In genomic region chr1:155656321-155656720, GRCm38 (mm10) we compare ENCODE assay signal across 25 mouse cellular contexts.
"Had no signal": no experiment of that assay in that cellular context is flagged by ENCODE, and none has a peak within 500 bp of the region (broad histone marks: within the 10 kb centered on the region; RNA-seq: fewer than 3 reads in every experiment).

No protein-coding gene starts in this region.

- H3K4me3 ChIP-seq: gastrocnemius, adult 2 months; heart, embryonic 10.5 days; heart, embryonic 12.5 days; hindbrain, embryonic 10.5 days; hindbrain, embryonic 12.5 days; intestine, embryonic 15.5 days; left cerebral cortex, adult 2 months; limb, embryonic 10.5 days; limb, embryonic 12.5 days; liver, embryonic 13.5 days had no signal

- ATAC-seq: hindbrain, embryonic 16.5 days; inflammation-experienced regulatory T-cells, adult 6 months; intestine, embryonic 15.5 days; intestine, postnatal 0 days had no signal

- DNase-seq: gastrocnemius, adult 2 months; gastrocnemius, postnatal 10 days; gastrocnemius, postnatal 25 days; heart, adult 18-20 months; heart, postnatal 10 days; heart, postnatal 4 days; kidney, adult 18-20 months; kidney, adult 8-10 months; kidney, postnatal 10 days; kidney, postnatal 25 days; kidney, postnatal 4 days; liver; liver, embryonic 13.5 days had no signal

- H3K27ac ChIP-seq: gastrocnemius, adult 2 months; heart, embryonic 10.5 days; hindbrain, embryonic 10.5 days; hindbrain, embryonic 12.5 days; hindbrain, embryonic 14.5 days; intestine, embryonic 15.5 days; left cerebral cortex, adult 2 months; limb, embryonic 10.5 days; limb, embryonic 12.5 days; liver, embryonic 13.5 days had no signal
